Mouse (Mus musculus) urinary bladder, postnatal 36 days (tissue): ENCODE results near the gene Pfn2.
"Not testable (repeated sequence)": the region's sequence is repeated elsewhere in the genome, so short reads cannot be mapped to it uniquely, and the experiment has no call there.

Experiments used
- DNase-seq, 2 experiments: peaks; one replicate each; pipeline ENCODE4 v3.0.0; 2022; ENCODE audit warnings: low spot score in 2 of 2, mixed read lengths in 1 of 2

The Pfn2 gene

GRCm38 (mm10) chr3:57847760-57848185 is at the start of gene Pfn2:
Gene Pfn2, minus strand, starts transcription at chr3:57848079.
- peak; percentile 42 to 47 for DNase-seq

DNA sequence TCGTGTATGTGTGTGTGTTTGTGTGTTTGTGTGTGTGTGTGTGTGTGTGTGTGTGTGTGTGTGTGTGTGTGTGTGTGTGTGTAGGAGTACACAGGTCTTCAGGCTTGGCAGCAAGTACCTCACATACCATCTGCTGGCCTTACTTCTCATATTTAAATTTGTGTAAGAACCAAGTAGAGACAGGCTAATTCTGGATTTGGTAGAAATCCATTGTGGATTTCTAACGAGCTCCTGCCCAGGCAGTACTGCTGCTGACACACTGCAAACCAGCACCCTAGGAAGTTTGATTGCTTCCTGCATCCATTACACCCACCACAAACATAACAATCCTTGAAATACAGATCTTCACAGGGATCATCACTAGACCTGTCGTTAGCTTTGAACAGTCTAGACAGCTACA is 35.1 kb upstream of the Pfn2 start:
- DNase-seq, result no peak

GRCm38 (mm10) chr3:57846912-57847759 is 743 bp downstream of the Pfn2 start:
- peak; percentile 34 to 45 for DNase-seq

DNA sequence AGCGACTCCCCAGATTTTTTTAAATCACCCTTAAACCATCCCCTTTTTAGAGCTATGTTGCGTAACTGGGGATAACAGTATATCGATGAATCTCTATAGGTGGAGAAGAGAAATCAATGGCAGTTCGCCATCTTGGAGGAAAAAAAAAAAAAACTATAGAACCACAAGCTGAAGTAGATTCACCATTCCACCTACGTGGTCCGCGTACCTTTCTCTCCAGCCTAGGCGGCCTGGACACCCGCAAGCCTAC is 1.3 kb downstream of the Pfn2 start:
- no peak for DNase-seq

GRCm38 (mm10) chr3:57845786-57846661 is 1.9 kb downstream of the Pfn2 start:
- peak in 1 of 2 experiments; percentile 13 for DNase-seq

DNA sequence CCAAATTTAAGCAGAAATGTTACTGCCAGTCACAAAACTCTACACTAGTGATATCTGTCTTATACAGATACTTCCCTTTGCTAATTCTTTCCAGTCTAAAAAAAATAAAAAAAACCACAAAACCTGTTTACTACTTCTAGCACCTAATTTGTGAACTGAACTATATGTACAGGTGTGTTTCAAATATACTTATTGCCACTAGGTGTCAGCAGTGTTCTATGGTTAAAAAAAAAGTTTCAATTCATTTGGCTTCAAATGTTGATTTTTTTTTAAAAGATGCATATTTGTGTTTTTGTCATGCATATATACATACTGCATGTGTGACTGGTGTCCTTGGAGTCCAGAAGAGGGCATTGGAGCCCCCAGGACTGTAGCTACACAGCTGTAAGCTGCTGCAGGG is 4.1 kb downstream of the Pfn2 start:
- DNase-seq, result no peak

GRCm38 (mm10) chr3:57836911-57837310 is 11.0 kb downstream of the Pfn2 start:
- no peak for DNase-seq

GRCm38 (mm10) chr3:57833585-57833984 is 14.3 kb downstream of the Pfn2 start:
- no peak for DNase-seq

- DNase-seq, result no peak
Observed at GRCm38 (mm10) chr3:57825866-57826265, 22.0 kb downstream of the Pfn2 start.

GRCm38 (mm10) chr3:57815447-57815846 is 32.4 kb downstream of the Pfn2 start:
- DNase-seq, result no peak

DNA sequence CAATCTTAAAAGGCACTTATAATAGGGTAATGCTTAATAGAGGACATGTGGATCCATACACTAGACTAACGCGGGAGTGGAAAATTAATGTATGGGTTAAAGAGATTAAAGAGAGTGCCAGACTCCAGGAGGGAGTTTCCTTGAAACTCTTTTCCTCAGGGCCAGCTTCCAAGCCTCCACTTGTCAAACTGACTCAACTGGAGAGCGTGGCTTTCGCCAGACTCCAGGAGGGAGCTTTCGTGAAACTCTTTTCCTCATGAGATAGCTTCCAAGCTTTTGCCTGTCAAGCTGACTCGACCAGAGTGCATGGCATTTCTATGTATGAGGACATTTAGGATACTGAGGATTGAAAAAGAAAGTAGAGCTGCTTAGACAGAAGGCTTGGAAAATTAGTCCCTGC is 52.8 kb downstream of the Pfn2 start:
- not testable (repeated sequence) for DNase-seq
